Mouse (Mus musculus): Measurements from ENCODE around the gene Gm49337. TPM values are rescaled to one million over a fixed set of nuclear protein-coding genes. Genes with fewer than 3 reads are reported as not detected.
"Not testable (repeated sequence)": the region's sequence is repeated elsewhere in the genome, so short reads cannot be mapped to it uniquely, and the experiment has no call there.

Gene Gm49337
- polyA plus RNA-seq, 1 experiment from 2014 or later = not detected

DNA sequence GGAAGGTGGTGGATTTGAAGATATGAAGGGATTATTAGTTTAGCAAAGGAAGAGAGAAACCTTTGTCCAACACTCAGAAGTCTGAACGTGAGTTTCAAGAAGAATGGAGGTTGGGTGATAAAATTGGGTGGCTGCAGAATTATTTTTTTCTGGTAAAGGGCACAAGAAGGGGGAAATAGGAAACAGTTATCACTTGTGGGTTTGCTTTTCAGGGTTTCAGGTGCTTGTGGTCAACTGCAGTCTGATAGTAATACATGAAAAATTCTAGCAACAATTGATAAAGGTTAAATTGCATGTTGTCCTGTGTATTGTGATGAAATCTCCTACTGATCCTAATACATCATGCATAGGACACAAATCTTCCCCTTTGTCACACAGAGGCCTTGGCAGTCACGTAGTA, 71.1 kb downstream of the Gm49337 start:
- in situ Hi-C loops (cut with MboI; ENCODE audit: low pct_unique_long_range_greater_than_20kb) = no loop called here
- POLR2A ChIA-PET = no interaction called here
- no peaks in the 10 kb centered on the region for H3K27me3 ChIP-seq
- CTCF ChIA-PET = interaction anchor here (1.2 kb wide), 1 partner anchor 39 kb away, joined by 3 read pairs; no protein-coding TSS in a partner anchor
- no peak for DNase-seq (ENCODE audit: low read depth, low spot score)
- ATAC-seq = no peak
- no peak for TF ChIP-seq CTCF (IDR thresholded peaks at IDR 0.05)

DNA sequence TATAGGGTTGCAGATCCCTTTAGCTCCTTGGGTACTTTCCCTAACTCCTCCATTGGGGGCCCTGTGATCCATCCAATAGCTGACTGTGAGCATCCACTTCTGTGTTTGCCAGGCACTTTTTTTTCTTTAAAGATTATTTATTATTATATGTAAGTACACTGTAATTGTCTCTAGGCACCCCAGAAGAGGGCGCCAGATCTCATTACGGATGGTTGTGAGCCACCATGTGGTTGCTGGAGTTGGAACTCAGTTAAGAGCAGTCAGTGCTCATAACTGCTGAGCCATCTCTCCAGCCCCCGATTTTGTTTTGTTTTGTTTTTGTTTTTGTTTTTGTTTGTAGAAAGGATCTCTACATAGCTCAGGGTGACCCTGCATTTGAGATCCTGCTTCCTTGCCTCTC, 72.7 kb downstream of the Gm49337 start:
- CTCF ChIA-PET = interaction anchor here (1.7 kb wide), 1 partner anchor 14 kb away, joined by 3 read pairs; no protein-coding TSS in a partner anchor

DNA sequence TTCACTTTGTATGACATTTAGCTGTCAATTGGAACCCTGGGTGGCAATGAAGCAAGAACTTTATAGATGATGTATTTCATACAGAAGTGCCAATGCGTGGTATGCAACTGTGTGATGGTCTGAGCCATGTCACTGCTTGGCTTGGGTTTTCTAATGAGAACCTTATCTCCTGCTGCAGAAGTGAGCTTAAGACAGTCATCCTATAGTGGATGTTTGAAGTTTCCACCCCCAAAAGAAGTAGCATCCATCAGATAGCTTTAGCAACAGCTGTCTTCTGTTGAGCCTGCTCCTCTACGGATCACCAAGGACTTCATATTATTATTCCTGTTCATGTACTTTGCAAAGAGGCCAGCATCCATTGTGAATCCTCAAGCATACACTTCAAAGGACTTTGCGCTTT, 76.8 kb downstream of the Gm49337 start:
- POLR2A ChIA-PET = no interaction called here
- ATAC-seq = no peak

More for the DNA sequence above, 72.7 kb downstream of the Gm49337 start:
- DNase-seq (ENCODE audit: low read depth, low spot score); in situ Hi-C loops (cut with MboI; ENCODE audit: low pct_unique_long_range_greater_than_20kb); ATAC-seq; H3K27me3 ChIP-seq: not testable (repeated sequence)
- POLR2A ChIA-PET = interaction anchor here (0.5 kb wide), 1 partner anchor 74 kb away, joined by 3 read pairs; no protein-coding TSS in a partner anchor
- TF ChIP-seq CTCF (IDR thresholded peaks at IDR 0.05) = peak; percentile 45

DNA sequence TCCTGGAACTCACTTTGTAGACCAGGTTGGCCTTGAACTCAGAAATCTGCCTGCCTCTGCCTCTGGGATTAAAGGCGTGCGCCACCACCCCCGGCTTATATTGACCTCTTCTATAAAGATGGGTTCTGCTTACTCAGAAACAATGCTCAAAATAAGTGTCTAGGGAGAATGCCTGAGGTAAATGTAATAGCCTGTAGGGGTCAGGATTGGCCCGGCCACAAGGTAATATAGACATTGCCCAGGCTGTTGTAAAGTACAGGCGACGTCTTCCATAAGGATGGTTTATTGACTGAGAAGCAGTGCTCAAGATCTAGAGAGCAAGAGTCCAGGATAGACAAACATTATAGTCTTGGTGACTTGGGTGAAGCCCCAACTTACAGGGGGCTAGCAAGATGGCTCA, 95.0 kb downstream of the Gm49337 start:
- ATAC-seq (no peak), DNase-seq (ENCODE audit: low read depth, low spot score) (no peak)
- no peak for TF ChIP-seq CTCF (IDR thresholded peaks at IDR 0.05)
- POLR2A ChIA-PET = no interaction called here
- CTCF ChIA-PET = no interaction called here
- H3K27me3 ChIP-seq = no peaks in the 10 kb centered on the region
- in situ Hi-C loops (cut with MboI; ENCODE audit: low pct_unique_long_range_greater_than_20kb) = no loop called here

More for the DNA sequence above, 76.8 kb downstream of the Gm49337 start:
- in situ Hi-C loops (cut with MboI; ENCODE audit: low pct_unique_long_range_greater_than_20kb) = no loop called here
- no peak for TF ChIP-seq CTCF (IDR thresholded peaks at IDR 0.05)
- DNase-seq (ENCODE audit: low read depth, low spot score) = no peak
- CTCF ChIA-PET = interaction anchor here (1.7 kb wide), 1 partner anchor 11 kb away, joined by 4 read pairs; no protein-coding TSS in a partner anchor
- no peaks in the 10 kb centered on the region for H3K27me3 ChIP-seq

DNA sequence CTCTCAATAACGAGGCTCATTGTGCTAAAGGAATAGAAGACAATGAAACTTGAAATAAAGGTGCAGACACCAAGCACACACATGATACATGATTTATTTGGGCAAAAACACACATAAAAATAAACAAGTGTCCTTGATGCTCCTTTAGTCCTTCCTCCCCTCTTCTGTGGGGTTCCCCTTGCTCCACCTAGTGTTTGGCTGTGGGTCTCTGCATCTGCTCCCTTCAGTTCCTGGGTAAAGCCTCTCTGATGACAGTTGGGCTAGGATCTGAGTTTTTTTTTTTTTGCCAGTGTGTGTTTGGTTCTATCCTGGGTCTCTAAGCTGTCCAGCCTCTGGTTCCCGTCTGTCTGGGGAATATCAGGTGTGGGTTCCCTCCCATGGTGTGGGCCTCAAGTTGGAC, 109.0 kb downstream of the Gm49337 start:
- DNase-seq (ENCODE audit: low read depth, low spot score) = no peak
- CTCF ChIA-PET = interaction anchor here (1.2 to 1.5 kb wide), 5 partner anchors 17 to 38 kb away, joined by 3 read pairs; no protein-coding TSS in a partner anchor
- no peak for ATAC-seq
- in situ Hi-C loops (cut with MboI; ENCODE audit: low pct_unique_long_range_greater_than_20kb) = loop anchor here (5.0 kb wide), 1 partner anchor 110 kb away; the partner anchor contains the start of genes 1700042G07Rik and Gm49337
- TF ChIP-seq CTCF (IDR thresholded peaks at IDR 0.05) = peak; percentile 54
- POLR2A ChIA-PET = no interaction called here
- no peaks in the 10 kb centered on the region for H3K27me3 ChIP-seq

DNA sequence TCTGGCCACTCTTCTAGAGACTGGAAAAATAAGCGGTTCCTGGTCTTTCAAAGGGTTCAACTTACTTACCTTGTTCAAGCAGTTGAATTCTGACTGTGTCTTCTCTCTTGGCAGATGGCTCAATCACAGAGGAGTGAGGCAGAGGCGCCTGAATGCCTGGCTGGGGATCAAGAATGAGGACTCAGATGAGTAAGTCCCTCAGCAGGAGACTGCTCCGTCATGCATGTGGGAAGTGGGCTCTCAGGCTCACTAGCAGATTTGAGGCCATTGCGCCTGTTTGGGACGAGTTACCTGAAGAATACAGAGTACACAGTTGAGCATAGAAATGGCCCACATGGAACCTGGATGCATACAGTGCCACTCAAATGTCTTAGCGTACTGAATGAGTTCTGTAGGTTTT, 118.4 kb downstream of the Gm49337 start:
- ChIA-PET POLR2A (no interaction called here), CTCF (interaction anchor here (1.0 kb wide), 1 partner anchor 9 kb away, joined by 3 read pairs; no protein-coding TSS in a partner anchor)
- peak; percentile 19 for DNase-seq (ENCODE audit: low read depth, low spot score)
- no peak for TF ChIP-seq CTCF (IDR thresholded peaks at IDR 0.05)
- in situ Hi-C loops (cut with MboI; ENCODE audit: low pct_unique_long_range_greater_than_20kb) = no loop called here
- ATAC-seq = no peak
- no peaks in the 10 kb centered on the region for H3K27me3 ChIP-seq

DNA sequence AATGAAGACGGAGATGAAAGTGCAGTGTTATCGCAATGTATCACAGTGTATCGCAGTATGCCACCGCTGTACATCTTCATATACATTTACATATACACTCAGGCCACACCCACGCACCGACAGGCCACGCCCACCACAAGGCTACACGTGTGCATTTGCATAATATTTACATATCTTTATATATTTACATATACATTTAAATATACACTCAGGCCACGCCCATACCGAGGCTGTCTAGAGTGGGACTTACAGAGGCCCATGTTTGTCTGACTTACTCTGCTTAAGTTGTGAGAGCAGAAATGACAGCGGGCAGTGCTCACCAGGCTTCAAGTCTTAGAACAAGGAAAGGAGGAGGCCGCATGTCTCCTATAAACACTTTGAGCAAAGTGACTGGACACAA, 120.1 kb downstream of the Gm49337 start:
- no peak for TF ChIP-seq CTCF (IDR thresholded peaks at IDR 0.05)
- CTCF ChIA-PET = interaction anchor here (1.4 kb wide), 1 partner anchor 49 kb away, joined by 3 read pairs; no protein-coding TSS in a partner anchor
- ATAC-seq (no peak), DNase-seq (ENCODE audit: low read depth, low spot score) (no peak)
- in situ Hi-C loops (cut with MboI; ENCODE audit: low pct_unique_long_range_greater_than_20kb) = no loop called here
- POLR2A ChIA-PET = no interaction called here
- no peaks in the 10 kb centered on the region for H3K27me3 ChIP-seq

DNA sequence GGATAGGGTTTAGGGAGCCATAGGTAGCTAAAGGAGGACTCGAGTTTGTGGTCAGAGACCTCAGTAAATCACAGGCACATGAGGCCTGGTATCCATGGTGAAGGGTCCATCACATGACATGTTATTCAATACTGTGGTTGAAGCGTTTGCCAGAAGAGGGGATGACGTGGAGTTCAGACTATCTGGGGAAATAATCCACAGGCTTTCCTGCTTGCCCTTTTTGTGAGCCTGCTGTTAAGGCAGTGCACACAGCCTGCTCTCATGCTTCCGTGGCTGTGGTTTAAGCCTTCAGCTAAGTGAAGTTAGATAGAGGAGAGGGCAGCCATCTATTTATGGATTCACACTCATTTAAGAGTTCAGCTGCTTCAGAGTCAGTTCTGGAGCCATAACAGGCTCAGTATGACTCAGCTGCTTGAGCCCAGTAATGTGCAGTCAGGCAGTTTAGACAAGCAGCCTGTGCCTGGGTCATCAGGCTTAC, 127.7 kb downstream of the Gm49337 start:
- no peaks in the 10 kb centered on the region for H3K27me3 ChIP-seq
- POLR2A ChIA-PET = interaction anchor here (1.2 kb wide), 1 partner anchor 348 kb away, joined by 3 read pairs; no protein-coding TSS in a partner anchor
- DNase-seq (ENCODE audit: low read depth, low spot score) = peak; percentile 75
- CTCF ChIA-PET = interaction anchor here (1.4 kb wide), 1 partner anchor 9 kb away, joined by 3 read pairs; no protein-coding TSS in a partner anchor
- TF ChIP-seq CTCF (IDR thresholded peaks at IDR 0.05) = no peak
- in situ Hi-C loops (cut with MboI; ENCODE audit: low pct_unique_long_range_greater_than_20kb) = no loop called here
- peak; percentile 98 for ATAC-seq

DNA sequence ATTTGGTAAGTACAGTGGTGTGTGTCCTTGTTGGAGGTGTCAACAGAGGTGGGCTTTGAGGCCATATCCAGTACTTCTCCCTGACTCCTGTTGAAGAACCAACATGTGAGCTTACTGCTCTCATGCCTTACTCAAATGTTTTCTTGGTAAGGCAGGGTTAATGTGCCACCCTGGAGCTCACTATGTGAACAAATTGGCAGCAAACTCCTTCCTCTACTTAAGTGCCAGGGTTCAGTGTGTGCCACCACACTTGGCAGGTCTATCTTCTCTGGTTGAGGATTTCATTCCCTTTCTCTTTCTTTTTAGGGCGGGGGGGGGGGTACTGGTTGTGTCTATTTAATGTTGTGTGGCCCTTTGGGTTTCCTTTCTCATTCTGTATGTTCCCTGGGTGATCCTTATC, 131.4 kb downstream of the Gm49337 start:
- H3K27me3 ChIP-seq = no peaks in the 10 kb centered on the region
- CTCF ChIA-PET = no interaction called here
- POLR2A ChIA-PET = no interaction called here
- ATAC-seq (no peak), DNase-seq (ENCODE audit: low read depth, low spot score) (no peak)
- TF ChIP-seq CTCF (IDR thresholded peaks at IDR 0.05) = no peak
- in situ Hi-C loops (cut with MboI; ENCODE audit: low pct_unique_long_range_greater_than_20kb) = no loop called here

DNA sequence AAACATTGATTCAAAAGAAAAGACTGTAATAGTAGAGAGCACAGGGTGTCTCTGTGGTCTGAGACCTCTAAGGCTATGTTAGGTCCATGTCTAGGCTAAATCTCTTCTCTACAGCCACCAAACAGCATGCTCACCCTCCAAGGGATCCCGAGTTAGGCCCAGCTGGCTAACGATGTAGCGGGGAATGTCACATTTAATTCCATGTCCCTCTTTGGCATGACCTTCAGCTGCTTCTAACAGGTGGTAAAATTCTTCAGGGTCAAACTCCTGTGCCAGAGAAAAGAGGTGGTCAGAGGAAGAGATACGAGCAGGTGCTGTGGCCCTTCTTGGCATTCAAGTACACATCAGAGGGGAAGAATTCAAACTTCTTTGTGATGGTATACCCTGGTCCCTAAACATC, 144.4 kb downstream of the Gm49337 start:
- CTCF ChIA-PET = no interaction called here
- in situ Hi-C loops (cut with MboI; ENCODE audit: low pct_unique_long_range_greater_than_20kb) = no loop called here
- DNase-seq (ENCODE audit: low read depth, low spot score) = no peak
- POLR2A ChIA-PET = no interaction called here
- no peak for ATAC-seq
- TF ChIP-seq CTCF (IDR thresholded peaks at IDR 0.05) = no peak
- no peaks in the 10 kb centered on the region for H3K27me3 ChIP-seq

DNA sequence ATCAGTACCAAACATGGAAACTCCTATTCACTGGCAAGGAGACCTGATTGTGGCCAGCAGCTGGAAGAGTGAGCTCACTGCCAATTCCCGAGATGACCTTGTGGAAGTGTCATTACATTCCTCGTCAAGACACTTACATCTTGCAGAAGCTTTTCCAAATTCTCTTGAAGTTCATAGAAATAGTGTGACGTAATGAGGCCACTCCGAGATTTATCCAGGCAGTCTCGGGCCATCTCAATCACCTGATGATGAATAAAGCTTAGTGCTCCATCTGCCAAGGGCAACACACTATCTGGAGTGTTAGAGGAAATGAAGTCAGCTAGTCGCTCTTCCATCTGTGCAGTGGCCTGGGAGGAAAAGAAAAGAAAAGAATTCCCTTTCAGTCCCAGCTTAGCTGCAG, 148.9 kb downstream of the Gm49337 start:
- ATAC-seq = no peak
- POLR2A ChIA-PET = no interaction called here
- no peak for DNase-seq (ENCODE audit: low read depth, low spot score)
- no peaks in the 10 kb centered on the region for H3K27me3 ChIP-seq
- CTCF ChIA-PET = no interaction called here
- in situ Hi-C loops (cut with MboI; ENCODE audit: low pct_unique_long_range_greater_than_20kb) = no loop called here
- TF ChIP-seq CTCF (IDR thresholded peaks at IDR 0.05) = no peak

Measured in Patski (cell line).